Mouse (Mus musculus) duodenum, adult 2 months (tissue): ENCODE results near the gene 4930505A04Rik. TPM values are rescaled to one million over a fixed set of nuclear protein-coding genes. Genes with fewer than 3 reads are reported as not detected.

Experiments
- polyA plus RNA-seq: library from polyadenylated mRNA; depleted of rRNA; stranded (reverse); fragments of >200 nt; gene quantifications from 2 replicates; pipeline ENCODE4 v1.2.3, GENCODE M21; 2012; ENCODE audit warnings: low replicate concordance; rRNA removed

4930505A04Rik gene
- not detected in 2 replicates for polyA plus RNA-seq

GRCm38 (mm10) chr11:30471751-30472593 lies at the start of gene 4930505A04Rik:
Gene 4930505A04Rik, minus strand, starts transcription at chr11:30471827.

Other genes starting within 250 kb of the 4930505A04Rik start
- 14.8 and 17.7 TPM in 2 replicates for gene Sptbn1, start 203.7 kb downstream of the 4930505A04Rik start, polyA plus RNA-seq
- 0.60 and 0.90 TPM in 2 replicates for gene Acyp2, start 177.8 kb upstream of the 4930505A04Rik start, polyA plus RNA-seq